17 mouse cellular contexts compared by ENCODE assay signal in the genomic region with DNA sequence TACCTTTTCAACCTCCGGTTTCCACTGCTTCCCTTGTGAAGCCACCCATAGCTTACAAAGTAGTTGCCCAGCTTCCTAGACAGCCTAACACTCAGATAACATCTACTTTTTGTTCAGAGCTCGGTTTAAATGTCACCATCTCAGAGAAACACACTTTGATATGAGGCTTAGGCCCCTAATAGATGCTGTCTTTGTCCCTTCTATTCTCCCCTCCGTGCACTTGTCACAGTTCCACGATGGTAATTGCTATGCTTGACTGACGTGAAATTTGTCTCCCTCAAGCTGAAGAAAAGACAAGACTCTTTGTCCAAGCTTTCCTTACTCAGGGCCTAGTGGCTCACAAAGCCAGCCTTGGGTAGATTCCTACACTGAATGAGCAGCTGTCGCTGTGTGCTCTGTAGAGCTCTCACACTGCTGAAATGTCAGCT. TPM values are rescaled to one million over a fixed set of nuclear protein-coding genes. Genes with fewer than 3 reads are reported as not detected.
DNase-seq lines count a peak whose midpoint lies in the region; ATAC-seq and TF ChIP-seq lines count a peak whose summit lies in the region.
"Had no signal": no experiment of that assay in that cellular context is flagged by ENCODE, and none has a peak within 500 bp of the region (broad histone marks: within the 10 kb centered on the region; RNA-seq: fewer than 3 reads in every experiment).

No protein-coding gene starts in this region.

- no peaks in the 10 kb centered on the region for H3K9me3 ChIP-seq in forebrain, embryonic 11.5 days (ENCODE audit: control insufficient read depth, low read length)
- no peaks in the 10 kb centered on the region for H3K9me3 ChIP-seq in forebrain, embryonic 10.5 days
- H3K9me3 ChIP-seq in forebrain, embryonic 15.5 days: no peaks in the 10 kb centered on the region
- no peaks in the 10 kb centered on the region for H3K9me3 ChIP-seq in limb, embryonic 15.5 days
- H3K9me3 ChIP-seq: liver, embryonic 12.5 days; megakaryocyte, embryonic 14.5 days; neural tube, embryonic 13.5 days had no signal

- no peak for TF ChIP-seq CTCF in left cerebral cortex, adult 2 months (IDR thresholded peaks at IDR 0.05)

- no peak overlapping the region for H3K4me2 ChIP-seq in forebrain, embryonic 11.5 days (ENCODE audit: low read depth, low read length, severe bottlenecking)
- H3K4me2 ChIP-seq in forebrain, embryonic 15.5 days (replicated peaks): no peak overlapping the region
- H3K4me2 ChIP-seq in limb, embryonic 15.5 days: no peak overlapping the region
- H3K4me2 ChIP-seq: liver, embryonic 12.5 days; neural tube, embryonic 13.5 days had no signal

- H3K36me3 ChIP-seq in forebrain, embryonic 11.5 days (ENCODE audit: control insufficient read depth, insufficient read depth, low read length): no peaks in the 10 kb centered on the region
- no peaks in the 10 kb centered on the region for H3K36me3 ChIP-seq in forebrain, embryonic 10.5 days (replicated peaks)
- no peaks in the 10 kb centered on the region for H3K36me3 ChIP-seq in forebrain, embryonic 15.5 days
- no peaks in the 10 kb centered on the region for H3K36me3 ChIP-seq in limb, embryonic 15.5 days
- H3K36me3 ChIP-seq: liver, embryonic 12.5 days; neural tube, embryonic 13.5 days had no signal

- peak; percentile 79 for ATAC-seq in forebrain, embryonic 11.5 days (replicated peaks; ENCODE audit: low FRiP score)
- peak; percentile 87 for ATAC-seq in forebrain, embryonic 15.5 days (replicated peaks)
- ATAC-seq in limb, embryonic 15.5 days (ENCODE audit: insufficient number of reproducible peaks, low FRiP score, low TSS enrichment, low read depth): no peak
- ATAC-seq in CD4-positive, CD25-positive, alpha-beta regulatory T cell, adult 4 months: no peak
- ATAC-seq: liver, embryonic 12.5 days; lung, postnatal 0 days had no signal

- DNase-seq in forebrain, embryonic 11.5 days (ENCODE audit: low spot score): no peak
- DNase-seq in forebrain, embryonic 10.5 days (ENCODE audit: extremely low spot score, low spot score): no peak
- peak; percentile 17 for DNase-seq in brain, adult 2 months (ENCODE audit: low read depth, low spot score)
- no peak for DNase-seq in left cerebral cortex, adult 2 months (ENCODE audit: extremely low spot score in 1 of 2, low spot score in 2 of 2)
- no peak for DNase-seq in yolk sac, embryonic 10.5 days (ENCODE audit: low spot score)
- DNase-seq: adrenal gland, adult 8-10 months; heart, adult 2 months; heart, postnatal 36 days; kidney, adult 18-20 months had no signal

- 22% methylated on average over 6 of the region's 6 CpGs for WGBS in forebrain, embryonic 11.5 days
- WGBS in forebrain, embryonic 10.5 days: 29% methylated on average over 6 of the region's 6 CpGs
- 7% methylated on average over 6 of the region's 6 CpGs for WGBS in forebrain, embryonic 15.5 days
- 62% methylated on average over 6 of the region's 6 CpGs for WGBS in limb, embryonic 15.5 days

- H3K4me1 ChIP-seq in forebrain, embryonic 11.5 days (replicated peaks; ENCODE audit: control insufficient read depth, insufficient read depth, low read length): no peaks in the 10 kb centered on the region
- peaks cover 15% of the 10 kb centered on the region; the same call in 1 of the 2 replicates for H3K4me1 ChIP-seq in forebrain, embryonic 10.5 days
- H3K4me1 ChIP-seq in forebrain, embryonic 15.5 days: peaks cover 4% of the 10 kb centered on the region
- H3K4me1 ChIP-seq in limb, embryonic 15.5 days: no peaks in the 10 kb centered on the region
- H3K4me1 ChIP-seq: liver, embryonic 12.5 days; megakaryocyte, embryonic 14.5 days; neural tube, embryonic 13.5 days had no signal

- no peak overlapping the region for H3K4me3 ChIP-seq in forebrain, embryonic 11.5 days (ENCODE audit: low read depth, low read length)
- H3K4me3 ChIP-seq in forebrain, embryonic 10.5 days: no peak overlapping the region
- no peak overlapping the region for H3K4me3 ChIP-seq in forebrain, embryonic 15.5 days
- H3K4me3 ChIP-seq in limb, embryonic 15.5 days: no peak overlapping the region
- no peak overlapping the region for H3K4me3 ChIP-seq in left cerebral cortex, adult 2 months
- H3K4me3 ChIP-seq: erythroblast, embryonic 14.5 days; heart, adult 2 months; liver, embryonic 12.5 days; megakaryocyte, embryonic 14.5 days; neural tube, embryonic 13.5 days had no signal

- no peaks in the 10 kb centered on the region for H3K27me3 ChIP-seq in forebrain, embryonic 11.5 days (ENCODE audit: control insufficient read depth, insufficient read depth, low read length)
- no peaks in the 10 kb centered on the region for H3K27me3 ChIP-seq in forebrain, embryonic 10.5 days (ENCODE audit: poor library complexity, severe bottlenecking)
- no peaks in the 10 kb centered on the region for H3K27me3 ChIP-seq in forebrain, embryonic 15.5 days
- no peaks in the 10 kb centered on the region for H3K27me3 ChIP-seq in limb, embryonic 15.5 days
- H3K27me3 ChIP-seq: liver, embryonic 12.5 days; megakaryocyte, embryonic 14.5 days; neural tube, embryonic 13.5 days had no signal

- intact Hi-C loops in left cerebral cortex, adult 2 months (cut with DNase I): no loop called here

- no peak overlapping the region for H3K9ac ChIP-seq in forebrain, embryonic 11.5 days (ENCODE audit: low read length)
- no peak overlapping the region for H3K9ac ChIP-seq in forebrain, embryonic 15.5 days (replicated peaks)
- H3K9ac ChIP-seq in limb, embryonic 15.5 days: no peak overlapping the region
- H3K9ac ChIP-seq: liver, embryonic 12.5 days; neural tube, embryonic 13.5 days had no signal

- H3K27ac ChIP-seq in forebrain, embryonic 11.5 days (ENCODE audit: low read depth, low read length): no peak overlapping the region
- no peak overlapping the region for H3K27ac ChIP-seq in forebrain, embryonic 10.5 days
- peak overlapping the region; percentile 42 for H3K27ac ChIP-seq in forebrain, embryonic 15.5 days (replicated peaks)
- peak overlapping the region; percentile 47; the same call in 1 of the 2 replicates for H3K27ac ChIP-seq in limb, embryonic 15.5 days
- H3K27ac ChIP-seq in left cerebral cortex, adult 2 months: no peak overlapping the region
- H3K27ac ChIP-seq: heart, adult 2 months; liver, embryonic 12.5 days; neural tube, embryonic 13.5 days had no signal

RNA-seq across cellular contexts. Expression of gene Trp63, which starts 54.1 kb away (rescaled TPM):
- polyA plus RNA-seq in forebrain, embryonic 11.5 days (2014; fragmentation: Nextera tagmentation; extraction: Ambion mirVana): 2.7 and 4.7 TPM in 2 replicates
- polyA plus RNA-seq in forebrain, embryonic 10.5 days (2016; fragmentation: Nextera tagmentation; extraction: Ambion mirVana): 7.6 and 8.4 TPM in 2 replicates
- 0.13 and 0.17 TPM in 2 replicates for polyA plus RNA-seq in forebrain, embryonic 15.5 days (2015; fragmentation: Nextera tagmentation; extraction: Ambion mirVana)
- 60.8 and 64.8 TPM in 2 replicates for polyA plus RNA-seq in limb, embryonic 15.5 days (2015; fragmentation: Nextera tagmentation; extraction: Ambion mirVana)
- total RNA-seq in left cerebral cortex, adult 2 months (2021): under 1 TPM; 0.66 to 0.75 TPM
- not detected for polyA plus RNA-seq in CD4-positive, CD25-positive, alpha-beta regulatory T cell, adult 4 months (2017; shearing (Covaris generic))
- polyA plus RNA-seq: erythroblast, embryonic 14.5 days had no signal

Comparison
In these comparisons a context has a peak if more than half of its experiments do, and no peak if none do; other contexts are left out.
1. H3K27ac ChIP-seq: peak in forebrain, embryonic 15.5 days (single experiment) and limb, embryonic 15.5 days (single experiment); none in forebrain, embryonic 11.5 days (single experiment), forebrain, embryonic 10.5 days (single experiment) and left cerebral cortex, adult 2 months (single experiment).
2. ATAC-seq: peak in forebrain, embryonic 11.5 days (single experiment) and forebrain, embryonic 15.5 days (single experiment); none in limb, embryonic 15.5 days (single experiment) and CD4-positive, CD25-positive, alpha-beta regulatory T cell, adult 4 months (single experiment).